Mouse (Mus musculus) intestine, postnatal 0 days (tissue): Measurements from ENCODE around the gene Hist2h2ac. TPM values are rescaled to one million over a fixed set of nuclear protein-coding genes. Genes with fewer than 3 reads are reported as not detected.

ENCODE experiments used
- ATAC-seq: fragments of 200-750 bp; cut with Nextera tagmentation; 2 replicates; pipeline ENCODE4 v1.8.0; 2017; ENCODE audit warnings: mild to moderate bottlenecking, moderate TSS enrichment, moderate library complexity
- H3K27ac ChIP-seq: fragments of 300-500 bp; sonication (generic); 2 replicates; pipeline ENCODE4 v1.5.1; 2014; ENCODE audit warnings: mild to moderate bottlenecking, low read depth, low read length, moderate library complexity
- H3K27me3 ChIP-seq: fragments of 300-500 bp; sonication (generic); replicated peaks from 2 replicates; pipeline ENCODE4 v1.6.1; 2014; ENCODE audit warnings: low read length, mixed read lengths; ENCODE audit not compliant: control insufficient read depth, insufficient read depth
- H3K36me3 ChIP-seq: fragments of 300-500 bp; sonication (generic); 2 replicates; pipeline ENCODE4 v1.6.1; 2014; ENCODE audit warnings: mild to moderate bottlenecking, moderate library complexity; ENCODE audit not compliant: control insufficient read depth, insufficient read depth
- H3K4me1 ChIP-seq: fragments of 300-500 bp; sonication (generic); replicated peaks from 2 replicates; pipeline ENCODE4 v1.6.1; 2014; ENCODE audit warnings: antibody characterized with exemption, low read length, mixed read lengths; ENCODE audit not compliant: control insufficient read depth, insufficient read depth
- H3K4me2 ChIP-seq: fragments of 300-500 bp; sonication (generic); replicated peaks from 2 replicates; pipeline ENCODE4 v1.6.1; 2014; ENCODE audit warnings: low read depth, mild to moderate bottlenecking, moderate library complexity
- H3K4me3 ChIP-seq: fragments of 300-500 bp; sonication (generic); 2 replicates; pipeline ENCODE4 v1.5.1; 2014; ENCODE audit warnings: low read depth, low read length
- H3K9ac ChIP-seq: fragments of 300-500 bp; sonication (generic); 2 replicates; pipeline ENCODE4 v1.6.1; 2014; ENCODE audit warnings: mild to moderate bottlenecking, low read depth, low read length
- H3K9me3 ChIP-seq: fragments of 300-500 bp; sonication (generic); 2 replicates; pipeline ENCODE4 v1.6.1; 2016; ENCODE audit warnings: mixed run types; ENCODE audit not compliant: control insufficient read depth
- CTCF ChIP-seq: sonication (generic); IDR thresholded peaks from 2 replicates; pipeline ENCODE4 v1.5.1; 2016; ENCODE audit warnings: low read depth, mild to moderate bottlenecking, control low read depth, antibody characterized with exemption, moderate library complexity
- WGBS: fragments of 180-500 bp; shearing (Covaris S2); extraction: QIAGEN DNeasy Blood & Tissue Kit; methylation state at CpG from one replicate; pipeline ENCODE4 v1.1.7; 2014; 5-methylcytosine and 5-hydroxymethylcytosine counted together
- polyA plus RNA-seq: library from polyadenylated mRNA; unstranded; fragments of >200 nt; fragmentation: Nextera tagmentation; extraction: Ambion mirVana; gene quantifications from 2 replicates; pipeline ENCODE4 v1.2.1, GENCODE M21; 2015

The Hist2h2ac gene
- polyA plus RNA-seq, 1 experiment from 2014 or later, result 2.3 TPM

GRCm38 (mm10) chr3:96237335-96237903, 16.7 kb upstream of the Hist2h2ac start:
- H3K9me3 ChIP-seq, result no peaks in the 10 kb centered on the region
- H3K27me3 ChIP-seq, result no peaks in the 10 kb centered on the region
- peak overlapping the region; percentile 41 for H3K4me3 ChIP-seq
- ATAC-seq, result no peak
- H3K4me1 ChIP-seq, result peaks cover 9% of the 10 kb centered on the region
- peak overlapping the region; percentile 54; the same call in 1 of the 2 replicates for H3K9ac ChIP-seq
- peak overlapping the region; percentile 54; the same call in 1 of the 2 replicates for H3K27ac ChIP-seq
- H3K36me3 ChIP-seq, result no peaks in the 10 kb centered on the region
- no peak for TF ChIP-seq CTCF
- peak overlapping the region; percentile 70 for H3K4me2 ChIP-seq
- 13% methylated on average over 7 of the region's 7 CpGs for WGBS

- Histone ChIP-seq H3K36me3 (no peaks in the 10 kb centered on the region), H3K4me2 (peak overlapping the region; percentile 70), H3K9me3 (no peaks in the 10 kb centered on the region), H3K4me1 (peaks cover 9% of the 10 kb centered on the region), H3K27ac (no peak overlapping the region), H3K27me3 (no peaks in the 10 kb centered on the region), H3K4me3 (peak overlapping the region; percentile 41), H3K9ac (no peak overlapping the region)
- no peak for TF ChIP-seq CTCF
- WGBS, result 60% methylated on average over 4 of the region's 4 CpGs
- ATAC-seq, result no peak
Observed at GRCm38 (mm10) chr3:96236834-96237334, 16.2 kb upstream of the Hist2h2ac start.

GRCm38 (mm10) chr3:96235836-96236235, 15.2 kb upstream of the Hist2h2ac start:
- Histone ChIP-seq H3K4me1 (peaks cover 9% of the 10 kb centered on the region), H3K9me3 (no peaks in the 10 kb centered on the region), H3K4me3 (no peak overlapping the region), H3K36me3 (no peaks in the 10 kb centered on the region), H3K4me2 (no peak overlapping the region), H3K9ac (no peak overlapping the region), H3K27me3 (no peaks in the 10 kb centered on the region), H3K27ac (no peak overlapping the region)
- WGBS, result 64% methylated on average over 3 of the region's 3 CpGs
- no peak for ATAC-seq
- TF ChIP-seq CTCF, result no peak

GRCm38 (mm10) chr3:96234914-96235313, 14.2 kb upstream of the Hist2h2ac start:
- Histone ChIP-seq H3K4me2 (no peak overlapping the region), H3K4me3 (no peak overlapping the region), H3K36me3 (no peaks in the 10 kb centered on the region), H3K9ac (no peak overlapping the region), H3K9me3 (no peaks in the 10 kb centered on the region), H3K4me1 (peaks cover 9% of the 10 kb centered on the region), H3K27ac (no peak overlapping the region), H3K27me3 (no peaks in the 10 kb centered on the region)
- ATAC-seq, result no peak
- WGBS, result 85% methylated on average over 2 of the region's 2 CpGs
- TF ChIP-seq CTCF, result peak; percentile 32; the same call in 1 of the 2 replicates

- Histone ChIP-seq H3K27ac (no peak overlapping the region), H3K36me3 (no peaks in the 10 kb centered on the region), H3K4me3 (no peak overlapping the region), H3K4me1 (0 out of 2 replicates have a peak, but pooled peaks cover under 1% of the 10 kb centered on the region), H3K27me3 (no peaks in the 10 kb centered on the region), H3K9me3 (no peaks in the 10 kb centered on the region), H3K9ac (no peak overlapping the region), H3K4me2 (no peak overlapping the region)
- WGBS, result 37% methylated on average over 2 of the region's 2 CpGs
- TF ChIP-seq CTCF, result no peak
- no peak for ATAC-seq
Observed at GRCm38 (mm10) chr3:96231758-96232120, 11.1 kb upstream of the Hist2h2ac start.

GRCm38 (mm10) chr3:96230910-96231757, 10.5 kb upstream of the Hist2h2ac start:
- H3K4me1 ChIP-seq, result no peaks in the 10 kb centered on the region
- no peaks in the 10 kb centered on the region for H3K9me3 ChIP-seq
- no peaks in the 10 kb centered on the region for H3K27me3 ChIP-seq
- ATAC-seq, result no peak
- H3K4me3 ChIP-seq, result no peak overlapping the region
- no peak overlapping the region for H3K9ac ChIP-seq
- no peak overlapping the region for H3K4me2 ChIP-seq
- 80% methylated on average over 4 of the region's 4 CpGs for WGBS
- H3K27ac ChIP-seq, result no peak overlapping the region
- no peak for TF ChIP-seq CTCF
- no peaks in the 10 kb centered on the region for H3K36me3 ChIP-seq
